In genomic region chr4:111621865-111622264, GRCm38 (mm10) we compare ENCODE assay signal across 22 mouse cellular contexts.
A peak's percentile ranks its signal among the peaks of the same experiment; 100 is the strongest.
DNase-seq lines count a peak whose midpoint lies in the region; ATAC-seq and TF ChIP-seq lines count a peak whose summit lies in the region.
"Had no signal": no experiment of that assay in that cellular context is flagged by ENCODE, and none has a peak within 500 bp of the region (broad histone marks: within the 10 kb centered on the region; RNA-seq: fewer than 3 reads in every experiment).

No protein-coding gene starts in this region.

- no peak overlapping the region for H3K4me3 ChIP-seq in forebrain, embryonic 16.5 days (replicated peaks; ENCODE audit: low read length)
- H3K4me3 ChIP-seq in forebrain, embryonic 12.5 days (replicated peaks) = no peak overlapping the region
- H3K4me3 ChIP-seq in intestine, postnatal 0 days (ENCODE audit: low read depth, low read length) = no peak overlapping the region
- H3K4me3 ChIP-seq in intestine, embryonic 16.5 days (ENCODE audit: low read length) = no peak overlapping the region
- H3K4me3 ChIP-seq in midbrain, embryonic 14.5 days (replicated peaks; ENCODE audit: low read depth, low read length) = no peak overlapping the region
- no peak overlapping the region for H3K4me3 ChIP-seq in midbrain, embryonic 13.5 days (replicated peaks)
- H3K4me3 ChIP-seq in cortical plate, adult 2 months (ENCODE audit: insufficient read depth, low read length) = no peak overlapping the region
- H3K4me3 ChIP-seq: embryonic facial prominence, embryonic 13.5 days; heart, embryonic 12.5 days; limb, embryonic 13.5 days; liver, embryonic 15.5 days; megakaryocyte, embryonic 14.5 days had no signal

- WGBS in forebrain, embryonic 16.5 days = 24% methylated on average over 2 of the region's 2 CpGs
- 52% methylated on average over 2 of the region's 2 CpGs for WGBS in forebrain, embryonic 12.5 days
- 28% methylated on average over 2 of the region's 2 CpGs for WGBS in intestine, postnatal 0 days
- WGBS in intestine, embryonic 16.5 days = 36% methylated on average over 2 of the region's 2 CpGs
- WGBS in midbrain, embryonic 14.5 days = 59% methylated on average over 2 of the region's 2 CpGs
- 56% methylated on average over 2 of the region's 2 CpGs for WGBS in midbrain, embryonic 13.5 days

- H3K9ac ChIP-seq in forebrain, embryonic 16.5 days (replicated peaks; ENCODE audit: low read depth, low read length) = no peak overlapping the region
- no peak overlapping the region for H3K9ac ChIP-seq in forebrain, embryonic 12.5 days
- no peak overlapping the region for H3K9ac ChIP-seq in intestine, postnatal 0 days (ENCODE audit: low read depth, low read length)
- H3K9ac ChIP-seq in intestine, embryonic 16.5 days (ENCODE audit: low read depth, low read length) = no peak overlapping the region
- no peak overlapping the region for H3K9ac ChIP-seq in midbrain, embryonic 14.5 days (replicated peaks; ENCODE audit: low read length)
- H3K9ac ChIP-seq in midbrain, embryonic 13.5 days (replicated peaks) = no peak overlapping the region
- H3K9ac ChIP-seq: embryonic facial prominence, embryonic 13.5 days; heart, embryonic 12.5 days; limb, embryonic 13.5 days; liver, embryonic 15.5 days had no signal

- 0 out of 2 replicates have a peak, but pooled peaks have one; percentile 43 for ATAC-seq in forebrain, embryonic 16.5 days
- no peak for ATAC-seq in forebrain, embryonic 12.5 days (ENCODE audit: low FRiP score)
- no peak for ATAC-seq in intestine, postnatal 0 days
- no peak for ATAC-seq in intestine, embryonic 16.5 days
- ATAC-seq in midbrain, embryonic 14.5 days (ENCODE audit: low FRiP score, low TSS enrichment) = no peak
- ATAC-seq in midbrain, embryonic 13.5 days = no peak
- no peak for ATAC-seq in frontal cortex, adult (ENCODE audit: low TSS enrichment)
- ATAC-seq: inflammation-experienced regulatory T-cells, adult 6 months; lung, postnatal 0 days had no signal

- peaks cover 6% of the 10 kb centered on the region; the same call in 1 of the 2 replicates for H3K4me1 ChIP-seq in forebrain, embryonic 16.5 days (replicated peaks; ENCODE audit: control insufficient read depth, insufficient read depth, low read length)
- H3K4me1 ChIP-seq in forebrain, embryonic 12.5 days = no peaks in the 10 kb centered on the region
- no peaks in the 10 kb centered on the region for H3K4me1 ChIP-seq in intestine, postnatal 0 days (replicated peaks; ENCODE audit: control insufficient read depth, insufficient read depth, low read length)
- H3K4me1 ChIP-seq in intestine, embryonic 16.5 days (ENCODE audit: control insufficient read depth, insufficient read depth, low read length) = no peaks in the 10 kb centered on the region
- no peaks in the 10 kb centered on the region for H3K4me1 ChIP-seq in midbrain, embryonic 14.5 days (ENCODE audit: control insufficient read depth, insufficient read depth, low read length)
- H3K4me1 ChIP-seq in midbrain, embryonic 13.5 days (replicated peaks) = no peaks in the 10 kb centered on the region
- H3K4me1 ChIP-seq in cortical plate, adult 2 months (ENCODE audit: control insufficient read depth, insufficient read depth, low read length) = no peaks in the 10 kb centered on the region; the same call in 1 of the 2 replicates
- H3K4me1 ChIP-seq: heart, embryonic 12.5 days; limb, embryonic 13.5 days; liver, embryonic 15.5 days; megakaryocyte, embryonic 14.5 days had no signal

- no peaks in the 10 kb centered on the region for H3K36me3 ChIP-seq in forebrain, embryonic 16.5 days (ENCODE audit: control insufficient read depth, insufficient read depth)
- H3K36me3 ChIP-seq in forebrain, embryonic 12.5 days (replicated peaks) = no peaks in the 10 kb centered on the region
- H3K36me3 ChIP-seq in intestine, postnatal 0 days (ENCODE audit: control insufficient read depth, insufficient read depth) = no peaks in the 10 kb centered on the region
- no peaks in the 10 kb centered on the region for H3K36me3 ChIP-seq in intestine, embryonic 16.5 days (ENCODE audit: control insufficient read depth, insufficient read depth, low read length)
- H3K36me3 ChIP-seq in midbrain, embryonic 14.5 days (ENCODE audit: control insufficient read depth, insufficient read depth, low read length) = no peaks in the 10 kb centered on the region
- no peaks in the 10 kb centered on the region for H3K36me3 ChIP-seq in midbrain, embryonic 13.5 days
- H3K36me3 ChIP-seq: embryonic facial prominence, embryonic 13.5 days; heart, embryonic 12.5 days; limb, embryonic 13.5 days; liver, embryonic 15.5 days had no signal

- TF ChIP-seq CTCF in intestine, postnatal 0 days (IDR thresholded peaks at IDR 0.05; ENCODE audit: low read depth) = peak; percentile 21; the same call in 1 of the 2 replicates
- 0 out of 2 replicates have a peak, but pooled peaks have one; percentile 4 for TF ChIP-seq CTCF in cortical plate, adult 2 months (IDR thresholded peaks at IDR 0.05; ENCODE audit: extremely low read depth, insufficient read depth, low read length)

- no peak for TF ChIP-seq POLR2A in cortical plate, adult 2 months (IDR thresholded peaks at IDR 0.05; ENCODE audit: extremely low read depth, insufficient read depth, low read length)

- DNase-seq in midbrain, embryonic 14.5 days = peak; percentile 24
- DNase-seq: adrenal gland, postnatal 36 days; B cell, adult 2 months; gastrocnemius, postnatal 36 days; heart, postnatal 14 days; kidney, adult 9 months; kidney, postnatal 25 days; thymus, postnatal 14 days had no signal

- no peak overlapping the region for H3K4me2 ChIP-seq in forebrain, embryonic 16.5 days (ENCODE audit: low read length)
- H3K4me2 ChIP-seq in forebrain, embryonic 12.5 days = no peak overlapping the region
- no peak overlapping the region for H3K4me2 ChIP-seq in intestine, postnatal 0 days (replicated peaks; ENCODE audit: low read depth)
- no peak overlapping the region for H3K4me2 ChIP-seq in intestine, embryonic 16.5 days (ENCODE audit: low read depth, low read length)
- H3K4me2 ChIP-seq in midbrain, embryonic 14.5 days (ENCODE audit: low read length) = no peak overlapping the region
- no peak overlapping the region for H3K4me2 ChIP-seq in midbrain, embryonic 13.5 days (replicated peaks)
- H3K4me2 ChIP-seq: embryonic facial prominence, embryonic 13.5 days; heart, embryonic 12.5 days; limb, embryonic 13.5 days; liver, embryonic 15.5 days had no signal

- H3K27me3 ChIP-seq in forebrain, embryonic 16.5 days (replicated peaks; ENCODE audit: control insufficient read depth, insufficient read depth, low read length) = no peaks in the 10 kb centered on the region
- H3K27me3 ChIP-seq in forebrain, embryonic 12.5 days = no peaks in the 10 kb centered on the region
- H3K27me3 ChIP-seq in intestine, postnatal 0 days (replicated peaks; ENCODE audit: control insufficient read depth, insufficient read depth, low read length) = no peaks in the 10 kb centered on the region
- H3K27me3 ChIP-seq in intestine, embryonic 16.5 days (replicated peaks; ENCODE audit: control insufficient read depth, insufficient read depth, low read length) = no peaks in the 10 kb centered on the region
- no peaks in the 10 kb centered on the region for H3K27me3 ChIP-seq in midbrain, embryonic 14.5 days (ENCODE audit: control insufficient read depth, insufficient read depth, low read length)
- H3K27me3 ChIP-seq in midbrain, embryonic 13.5 days = no peaks in the 10 kb centered on the region
- H3K27me3 ChIP-seq: embryonic facial prominence, embryonic 13.5 days; heart, embryonic 12.5 days; limb, embryonic 13.5 days; liver, embryonic 15.5 days had no signal

- no peak overlapping the region for H3K27ac ChIP-seq in forebrain, embryonic 16.5 days (ENCODE audit: low read length)
- H3K27ac ChIP-seq in forebrain, embryonic 12.5 days = no peak overlapping the region
- no peak overlapping the region for H3K27ac ChIP-seq in intestine, postnatal 0 days (ENCODE audit: low read depth, low read length)
- H3K27ac ChIP-seq in intestine, embryonic 16.5 days (ENCODE audit: low read length) = no peak overlapping the region
- no peak overlapping the region for H3K27ac ChIP-seq in midbrain, embryonic 14.5 days (replicated peaks; ENCODE audit: low read depth, low read length)
- no peak overlapping the region for H3K27ac ChIP-seq in midbrain, embryonic 13.5 days
- H3K27ac ChIP-seq in cortical plate, adult 2 months (ENCODE audit: insufficient read depth, low read length) = no peak overlapping the region
- H3K27ac ChIP-seq: embryonic facial prominence, embryonic 13.5 days; limb, embryonic 13.5 days; liver, embryonic 15.5 days had no signal

- no peaks in the 10 kb centered on the region for H3K9me3 ChIP-seq in forebrain, embryonic 16.5 days (ENCODE audit: control insufficient read depth, low read length)
- no peaks in the 10 kb centered on the region for H3K9me3 ChIP-seq in forebrain, embryonic 12.5 days
- no peaks in the 10 kb centered on the region for H3K9me3 ChIP-seq in intestine, postnatal 0 days (ENCODE audit: control insufficient read depth)
- no peaks in the 10 kb centered on the region for H3K9me3 ChIP-seq in intestine, embryonic 16.5 days (ENCODE audit: control insufficient read depth, low read length)
- H3K9me3 ChIP-seq in midbrain, embryonic 14.5 days (ENCODE audit: control insufficient read depth, low read length) = no peaks in the 10 kb centered on the region
- no peaks in the 10 kb centered on the region for H3K9me3 ChIP-seq in midbrain, embryonic 13.5 days
- H3K9me3 ChIP-seq: embryonic facial prominence, embryonic 13.5 days; heart, embryonic 12.5 days; limb, embryonic 13.5 days; liver, embryonic 15.5 days; megakaryocyte, embryonic 14.5 days had no signal
